Mouse (Mus musculus) G1E-ER4 (cell line): ENCODE results near the gene Shmt1. TPM values are rescaled to one million over a fixed set of nuclear protein-coding genes. Genes with fewer than 3 reads are reported as not detected.

ENCODE experiments used
- GATA1 ChIP-seq: IDR thresholded peaks from one replicate; pipeline ENCODE4 v1.8.0; 2012; ENCODE audit warnings: low read length, inconsistent platforms
- polyA plus RNA-seq: library from polyadenylated mRNA; stranded (reverse); fragments of >175 nt; gene quantifications from 2 replicates; pipeline ENCODE4 v1.2.3, GENCODE M21; 2012

Gene Shmt1
- polyA plus RNA-seq, 1 experiment, result 4.5 TPM

- peak; percentile 76 for TF ChIP-seq GATA1
Observed at GRCm38 (mm10) chr11:60774841-60775240, 36.7 kb downstream of the Shmt1 start.

GRCm38 (mm10) chr11:60774158-60774689 lies 37.3 kb downstream of the Shmt1 start:
- no peak for TF ChIP-seq GATA1

- TF ChIP-seq GATA1, result no peak
Observed at GRCm38 (mm10) chr11:60772161-60772560, 39.4 kb downstream of the Shmt1 start.

GRCm38 (mm10) chr11:60770776-60771175 lies 40.7 kb downstream of the Shmt1 start:
- no peak for TF ChIP-seq GATA1

- TF ChIP-seq GATA1, result no peak
Observed at GRCm38 (mm10) chr11:60769322-60769721, 42.2 kb downstream of the Shmt1 start.

GRCm38 (mm10) chr11:60766969-60767368 lies 44.5 kb downstream of the Shmt1 start:
- TF ChIP-seq GATA1, result no peak

GRCm38 (mm10) chr11:60761681-60762080 lies 49.8 kb downstream of the Shmt1 start:
- TF ChIP-seq GATA1, result no peak

- TF ChIP-seq GATA1, result no peak
Observed at GRCm38 (mm10) chr11:60755570-60755969, 55.9 kb downstream of the Shmt1 start.

- no peak for TF ChIP-seq GATA1
Observed at GRCm38 (mm10) chr11:60740321-60740720, 71.2 kb downstream of the Shmt1 start.

Other genes starting within 250 kb of the Shmt1 start
- gene Llgl1, start 112.0 kb downstream of the Shmt1 start, polyA plus RNA-seq, result 18.2 and 24.1 TPM in 2 replicates
- gene Flii, start 84.5 kb downstream of the Shmt1 start, polyA plus RNA-seq, result 57.2 and 186 TPM in 2 replicates
- gene Mief2, start 83.3 kb downstream of the Shmt1 start, polyA plus RNA-seq, result 20.2 and 22.2 TPM in 2 replicates
- 5.2 and 9.2 TPM in 2 replicates for gene Top3a, start 34.4 kb downstream of the Shmt1 start, polyA plus RNA-seq
- 1.2 and 1.7 TPM in 2 replicates for gene Smcr8, start 34.2 kb downstream of the Shmt1 start, polyA plus RNA-seq
- gene Dhrs7b, start 18.9 kb upstream of the Shmt1 start, polyA plus RNA-seq, result 2.5 and 3.4 TPM in 2 replicates
- 28.2 and 38.7 TPM in 2 replicates for gene Tmem11, start 67.6 kb upstream of the Shmt1 start, polyA plus RNA-seq
- gene Natd1, start 103.0 kb upstream of the Shmt1 start, polyA plus RNA-seq, result 4.5 and 5.8 TPM in 2 replicates
- 284 and 406 TPM in 2 replicates for gene Map2k3, start 120.3 kb upstream of the Shmt1 start, polyA plus RNA-seq
- not detected in 2 replicates for gene Kcnj12, start 210.8 kb upstream of the Shmt1 start, polyA plus RNA-seq